Mouse (Mus musculus): Measurements from ENCODE around the gene Las1l.

DNA sequence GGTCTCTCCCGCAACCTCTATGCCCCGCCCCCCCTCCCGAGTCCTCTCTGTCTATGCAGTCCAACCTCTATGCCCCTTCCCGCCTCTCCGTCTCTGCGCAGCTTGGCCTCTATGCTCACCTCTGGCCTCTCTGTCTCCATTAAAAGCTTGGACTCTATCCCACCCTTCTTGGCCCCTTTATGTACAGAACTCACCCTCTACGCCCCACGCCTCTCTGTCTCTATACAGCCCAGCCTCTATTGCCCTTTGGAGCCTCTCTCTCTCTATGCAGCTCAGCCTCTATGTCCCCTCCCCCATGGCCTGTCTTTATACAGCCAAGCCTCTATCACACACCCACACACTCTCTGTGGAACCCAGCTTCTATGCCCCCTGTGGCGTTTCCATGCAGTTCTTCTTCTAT, 13.2 kb upstream of the Las1l start:
- TF ChIP-seq CTCF (IDR thresholded peaks at IDR 0.05; ENCODE audit: borderline replicate concordance, control insufficient read depth, extremely low read depth, insufficient read depth, low read length, poor library complexity) (no peak), POLR2A (IDR thresholded peaks at IDR 0.05; ENCODE audit: control insufficient read depth, extremely low read depth, insufficient read depth, low read length, poor library complexity) (no peak)

Data from thymus, adult 2 months (tissue).